Mouse (Mus musculus) G1E-ER4 (cell line): Measurements from ENCODE around the gene Olfr720. TPM values are rescaled to one million over a fixed set of nuclear protein-coding genes. Genes with fewer than 3 reads are reported as not detected.

ENCODE experiments used
- GATA1 ChIP-seq: IDR thresholded peaks from one replicate; pipeline ENCODE4 v1.8.0; 2012; ENCODE audit warnings: low read length, inconsistent platforms
- polyA plus RNA-seq: library from polyadenylated mRNA; stranded (reverse); fragments of >175 nt; gene quantifications from 2 replicates; pipeline ENCODE4 v1.2.3, GENCODE M21; 2012

The Olfr720 gene
- not detected in 2 replicates for polyA plus RNA-seq

DNA sequence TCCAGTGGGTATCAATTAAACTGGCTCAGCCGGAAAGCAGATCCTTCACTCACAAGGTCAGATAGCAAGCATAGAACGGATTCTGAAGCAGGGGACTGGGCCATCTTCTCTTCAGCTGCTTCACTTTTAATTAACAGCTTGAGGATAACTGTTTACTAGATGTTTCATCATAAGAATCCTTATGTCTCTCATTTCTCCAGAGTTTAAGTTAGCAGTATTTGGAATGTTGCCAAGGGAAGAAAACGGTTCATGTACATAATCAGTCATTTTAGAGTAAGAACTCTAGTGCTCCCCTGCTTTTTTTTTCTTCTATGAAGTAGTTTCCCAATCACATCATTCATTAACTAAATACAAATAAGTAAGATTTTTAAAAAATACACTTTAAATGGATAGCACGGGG, at the start of gene Olfr720:
Gene Olfr720, minus strand, starts transcription at position 101 of the 400 bp plus-strand sequence.
- no peak for TF ChIP-seq GATA1

Other genes starting within 250 kb of the Olfr720 start
- gene Atxn7, start 225.4 kb downstream of the Olfr720 start, polyA plus RNA-seq, result 15.4 and 15.5 TPM in 2 replicates
- gene Thoc7, start 225.0 kb downstream of the Olfr720 start, polyA plus RNA-seq, result 10.1 and 13.4 TPM in 2 replicates
- gene Psmd6, start 65.9 kb downstream of the Olfr720 start, polyA plus RNA-seq, result 73.5 and 123 TPM in 2 replicates
- not detected in 2 replicates for gene Olfr31, start 136.0 kb upstream of the Olfr720 start, polyA plus RNA-seq
- gene Il3ra, start 159.4 kb upstream of the Olfr720 start, polyA plus RNA-seq, result 60.6 and 62.6 TPM in 2 replicates
- not detected in 2 replicates for gene Olfr721-ps1, start 214.5 kb upstream of the Olfr720 start, polyA plus RNA-seq